ENCODE assay signal across 7 mouse cellular contexts in genomic region chr6:92665530-92665989, GRCm38 (mm10). TPM values are rescaled to one million over a fixed set of nuclear protein-coding genes. Genes with fewer than 3 reads are reported as not detected.
A peak's percentile ranks its signal among the peaks of the same experiment; 100 is the strongest.
DNase-seq lines count a peak whose midpoint lies in the region; ATAC-seq lines count a peak whose summit lies in the region.

No protein-coding gene starts in this region.

- ATAC-seq in hindbrain, embryonic 16.5 days, result peak; percentile 53; the same call in 1 of the 2 replicates
- ATAC-seq in midbrain, embryonic 14.5 days (ENCODE audit: low FRiP score, low TSS enrichment), result no peak

- H3K9ac ChIP-seq in hindbrain, embryonic 16.5 days (ENCODE audit: low read depth, low read length), result no peak overlapping the region
- no peak overlapping the region for H3K9ac ChIP-seq in midbrain, embryonic 14.5 days (replicated peaks; ENCODE audit: low read length)

- 5% methylated on average over 1 of the region's 1 CpGs for WGBS in hindbrain, embryonic 16.5 days
- 0% methylated on average over 1 of the region's 1 CpGs for WGBS in midbrain, embryonic 14.5 days

- no peaks in the 10 kb centered on the region for H3K27me3 ChIP-seq in hindbrain, embryonic 16.5 days (replicated peaks; ENCODE audit: control insufficient read depth, insufficient read depth, low read length)
- no peaks in the 10 kb centered on the region for H3K27me3 ChIP-seq in midbrain, embryonic 14.5 days (ENCODE audit: control insufficient read depth, insufficient read depth, low read length)

- no peak overlapping the region for H3K4me3 ChIP-seq in hindbrain, embryonic 16.5 days (ENCODE audit: low read length)
- no peak overlapping the region for H3K4me3 ChIP-seq in midbrain, embryonic 14.5 days (replicated peaks; ENCODE audit: low read depth, low read length)

- no peak overlapping the region for H3K27ac ChIP-seq in hindbrain, embryonic 16.5 days (ENCODE audit: low read depth, low read length)
- H3K27ac ChIP-seq in midbrain, embryonic 14.5 days (replicated peaks; ENCODE audit: low read depth, low read length), result peak overlapping the region; percentile 5; the same call in 1 of the 2 replicates

- DNase-seq in ZHBTc4 (ENCODE audit: low read depth, low spot score), result peak; percentile 56
- peak; percentile 20 for DNase-seq in cerebellum, adult 11-12 months
- peak; percentile 74 to 81 for DNase-seq in frontal cortex, postnatal 25 days (ENCODE audit: low spot score in 2 of 2)
- DNase-seq in left cerebral cortex, adult 8-10 months (ENCODE audit: low spot score in 2 of 2), result peak; percentile 59 to 79
- peak; percentile 86 for DNase-seq in midbrain, embryonic 14.5 days
- peak; percentile 23 for DNase-seq in urinary bladder, adult 2 months (ENCODE audit: low spot score)

- no peaks in the 10 kb centered on the region for H3K36me3 ChIP-seq in hindbrain, embryonic 16.5 days (ENCODE audit: control insufficient read depth, insufficient read depth, low read length)
- H3K36me3 ChIP-seq in midbrain, embryonic 14.5 days (ENCODE audit: control insufficient read depth, insufficient read depth, low read length), result no peaks in the 10 kb centered on the region

- peak overlapping the region; percentile 11; the same call in 1 of the 2 replicates for H3K4me2 ChIP-seq in hindbrain, embryonic 16.5 days (ENCODE audit: low read length)
- H3K4me2 ChIP-seq in midbrain, embryonic 14.5 days (ENCODE audit: low read length), result peak overlapping the region; percentile 7; the same call in 1 of the 2 replicates

- no peaks in the 10 kb centered on the region for H3K9me3 ChIP-seq in hindbrain, embryonic 16.5 days (ENCODE audit: control insufficient read depth, low read length)
- no peaks in the 10 kb centered on the region for H3K9me3 ChIP-seq in midbrain, embryonic 14.5 days (ENCODE audit: control insufficient read depth, low read length)

- H3K4me1 ChIP-seq in hindbrain, embryonic 16.5 days (ENCODE audit: control insufficient read depth, insufficient read depth, low read depth, low read length), result peaks cover 23% of the 10 kb centered on the region
- peaks cover 14% of the 10 kb centered on the region; the same call in 1 of the 2 replicates for H3K4me1 ChIP-seq in midbrain, embryonic 14.5 days (ENCODE audit: control insufficient read depth, insufficient read depth, low read length)

RNA-seq across cellular contexts. Expression of gene Prickle2, which starts 40.4 kb away (rescaled TPM):
- 13.6 and 16.3 TPM in 2 replicates for polyA plus RNA-seq in hindbrain, embryonic 16.5 days (2015; fragmentation: Nextera tagmentation; extraction: Ambion mirVana)
- total RNA-seq in left cerebral cortex, adult 8-10 months (2022), result 100 to 1,000 TPM; 130 to 157 (median 149) TPM
- 14.9 and 18.0 TPM in 2 replicates for polyA plus RNA-seq in midbrain, embryonic 14.5 days (2014; fragmentation: Nextera tagmentation; extraction: Ambion mirVana)
- polyA plus RNA-seq in urinary bladder, adult 2 months (2012; rRNA removed), result 13.6 and 18.0 TPM in 2 replicates

Comparison
In these comparisons a context has a peak if more than half of its experiments do, and no peak if none do; other contexts are left out.
1. DNase-seq: peak in every context shown above with its lines; median percentile 86 in midbrain, embryonic 14.5 days; 78 in frontal cortex, postnatal 25 days; 69 in left cerebral cortex, adult 8-10 months; 56 in ZHBTc4; 23 in urinary bladder, adult 2 months; 20 in cerebellum, adult 11-12 months.